Mouse (Mus musculus) kidney, postnatal 14 days (tissue): ENCODE results near the gene Celf5.
A peak's percentile ranks its signal among the peaks of the same experiment; 100 is the strongest.

Source experiments
- DNase-seq: peaks from one replicate; pipeline ENCODE4 v3.0.0; 2022; ENCODE audit warnings: mixed read lengths

Gene Celf5

GRCm38 (mm10) chr10:81426081-81426671, 56.3 kb downstream of the Celf5 start:
- peak; percentile 41 for DNase-seq

GRCm38 (mm10) chr10:81425236-81425850, 57.2 kb downstream of the Celf5 start:
- peak; percentile 56 for DNase-seq

- DNase-seq, result peak; percentile 82
Observed at GRCm38 (mm10) chr10:81424246-81425051, 58.1 kb downstream of the Celf5 start.

- peak; percentile 7 for DNase-seq
Observed at GRCm38 (mm10) chr10:81423476-81424245, 58.8 kb downstream of the Celf5 start.

GRCm38 (mm10) chr10:81422661-81423217, 59.8 kb downstream of the Celf5 start:
- no peak for DNase-seq

- DNase-seq, result no peak
Observed at GRCm38 (mm10) chr10:81422191-81422590, 60.3 kb downstream of the Celf5 start.

- DNase-seq, result peak; percentile 9
Observed at GRCm38 (mm10) chr10:81421797-81422100, 60.8 kb downstream of the Celf5 start.

GRCm38 (mm10) chr10:81421041-81421796, 61.3 kb downstream of the Celf5 start:
- no peak for DNase-seq

GRCm38 (mm10) chr10:81420191-81420767, 62.2 kb downstream of the Celf5 start:
- DNase-seq, result peak; percentile 15

GRCm38 (mm10) chr10:81419111-81419928, 63.2 kb downstream of the Celf5 start:
- peak; percentile 2 for DNase-seq

GRCm38 (mm10) chr10:81418216-81419070, 64.1 kb downstream of the Celf5 start:
- DNase-seq, result no peak

GRCm38 (mm10) chr10:81417227-81418215, 65.0 kb downstream of the Celf5 start:
- DNase-seq, result no peak

GRCm38 (mm10) chr10:81416581-81417226, 65.8 kb downstream of the Celf5 start:
- peak; percentile 91 for DNase-seq

GRCm38 (mm10) chr10:81415549-81416310, 66.8 kb downstream of the Celf5 start:
- no peak for DNase-seq

GRCm38 (mm10) chr10:81415146-81415545, 67.4 kb downstream of the Celf5 start:
- no peak for DNase-seq

- peak; percentile 79 for DNase-seq
Observed at GRCm38 (mm10) chr10:81414682-81415081, 67.8 kb downstream of the Celf5 start.
